Comparison of ENCODE assay signal across 20 mouse cellular contexts in genomic region chr3:25074266-25074665, GRCm38 (mm10).
DNase-seq lines count a peak whose midpoint lies in the region; ATAC-seq and TF ChIP-seq lines count a peak whose summit lies in the region.
"Had no signal": no experiment of that assay in that cellular context is flagged by ENCODE, and none has a peak within 500 bp of the region (broad histone marks: within the 10 kb centered on the region; RNA-seq: fewer than 3 reads in every experiment).

No protein-coding gene starts in this region.

- TF ChIP-seq CTCF in MEL (IDR thresholded peaks at IDR 0.05 in 2 of 3, conservative IDR thresholded peaks at IDR 0.05 in 1 of 3; ENCODE audit: control insufficient read depth in 1 of 3, insufficient read depth in 1 of 3, low read depth in 2 of 3, low read length in 3 of 3, poor library complexity in 1 of 3, severe bottlenecking in 1 of 3), result no peak

- peak; percentile 48 for DNase-seq in MEL (ENCODE audit: low read depth, low spot score)
- DNase-seq in cerebellum, adult 18-20 months, result peak; percentile 54 to 65
- DNase-seq in cerebellum, postnatal 25 days, result peak; percentile 60 to 72
- no peak for DNase-seq in gastrocnemius, adult 8-10 months (ENCODE audit: low spot score in 2 of 2)
- DNase-seq: adrenal gland, postnatal 10 days; kidney, postnatal 4 days; lung, postnatal 4 days; right cerebral cortex, postnatal 4 days had no signal

- H3K4me1 ChIP-seq in hindbrain, embryonic 16.5 days (ENCODE audit: control insufficient read depth, insufficient read depth, low read depth, low read length), result no peaks in the 10 kb centered on the region
- H3K4me1 ChIP-seq in hindbrain, embryonic 12.5 days, result peaks cover 2% of the 10 kb centered on the region; the same call in 1 of the 2 replicates
- H3K4me1 ChIP-seq in MEL (ENCODE audit: control insufficient read depth in 1 of 2, insufficient read depth in 2 of 2, low read length in 2 of 2), result peaks cover 10% of the 10 kb centered on the region in 2 experiments
- H3K4me1 ChIP-seq in intestine, embryonic 16.5 days (ENCODE audit: control insufficient read depth, insufficient read depth, low read length), result no peaks in the 10 kb centered on the region
- H3K4me1 ChIP-seq: heart, embryonic 10.5 days; intestine, embryonic 15.5 days; kidney, embryonic 15.5 days; limb, embryonic 13.5 days; lung, embryonic 15.5 days; neural tube, embryonic 12.5 days had no signal

- H3K9ac ChIP-seq in hindbrain, embryonic 16.5 days (ENCODE audit: low read depth, low read length), result no peak overlapping the region
- H3K9ac ChIP-seq in hindbrain, embryonic 12.5 days, result no peak overlapping the region
- no peak overlapping the region for H3K9ac ChIP-seq in MEL (ENCODE audit: control insufficient read depth, low read depth, low read length, poor library complexity, severe bottlenecking)
- H3K9ac ChIP-seq in intestine, embryonic 16.5 days (ENCODE audit: low read depth, low read length), result no peak overlapping the region
- H3K9ac ChIP-seq: intestine, embryonic 15.5 days; kidney, embryonic 15.5 days; limb, embryonic 13.5 days; liver, embryonic 14.5 days; lung, embryonic 15.5 days; neural tube, embryonic 12.5 days had no signal

- TF ChIP-seq POLR2A in MEL (IDR thresholded peaks at IDR 0.05; ENCODE audit: control insufficient read depth in 1 of 2, insufficient read depth in 1 of 2, low read depth in 1 of 2, low read length in 2 of 2, poor library complexity in 1 of 2), result no peak

- ATAC-seq in hindbrain, embryonic 16.5 days, result no peak
- ATAC-seq in hindbrain, embryonic 12.5 days (ENCODE audit: low FRiP score), result no peak
- no peak for ATAC-seq in intestine, embryonic 16.5 days
- ATAC-seq: intestine, embryonic 15.5 days; Patski had no signal

- no peaks in the 10 kb centered on the region for H3K36me3 ChIP-seq in hindbrain, embryonic 16.5 days (ENCODE audit: control insufficient read depth, insufficient read depth, low read length)
- no peaks in the 10 kb centered on the region for H3K36me3 ChIP-seq in hindbrain, embryonic 12.5 days
- peaks cover 0 to 22% of the 10 kb centered on the region in 2 experiments; a peak in 2 of 4 replicates for H3K36me3 ChIP-seq in MEL (ENCODE audit: control insufficient read depth in 1 of 2, insufficient read depth in 2 of 2, low read length in 2 of 2)
- no peaks in the 10 kb centered on the region for H3K36me3 ChIP-seq in intestine, embryonic 16.5 days (ENCODE audit: control insufficient read depth, insufficient read depth, low read length)
- H3K36me3 ChIP-seq: forebrain, embryonic 10.5 days; heart, embryonic 10.5 days; intestine, embryonic 15.5 days; kidney, embryonic 15.5 days; limb, embryonic 13.5 days; lung, embryonic 15.5 days; neural tube, embryonic 12.5 days had no signal

- no peaks in the 10 kb centered on the region for H3K79me2 ChIP-seq in MEL (ENCODE audit: control insufficient read depth, insufficient read depth, low read length, poor library complexity)

- WGBS in hindbrain, embryonic 16.5 days, result 76% methylated on average over 4 of the region's 4 CpGs
- WGBS in hindbrain, embryonic 12.5 days, result 70% methylated on average over 4 of the region's 4 CpGs
- 74% methylated on average over 4 of the region's 4 CpGs for WGBS in intestine, embryonic 16.5 days

- no peaks in the 10 kb centered on the region for H3K9me3 ChIP-seq in hindbrain, embryonic 16.5 days (ENCODE audit: control insufficient read depth, low read length)
- H3K9me3 ChIP-seq in hindbrain, embryonic 12.5 days (replicated peaks), result no peaks in the 10 kb centered on the region
- no peaks in the 10 kb centered on the region for H3K9me3 ChIP-seq in MEL (replicated peaks; ENCODE audit: insufficient read depth, low read length)
- no peaks in the 10 kb centered on the region for H3K9me3 ChIP-seq in intestine, embryonic 16.5 days (ENCODE audit: control insufficient read depth, low read length)
- H3K9me3 ChIP-seq: forebrain, embryonic 10.5 days; heart, embryonic 10.5 days; intestine, embryonic 15.5 days; kidney, embryonic 15.5 days; limb, embryonic 13.5 days; lung, embryonic 15.5 days; neural tube, embryonic 12.5 days had no signal

- no peak overlapping the region for H3K4me3 ChIP-seq in hindbrain, embryonic 16.5 days (ENCODE audit: low read length)
- no peak overlapping the region for H3K4me3 ChIP-seq in hindbrain, embryonic 12.5 days
- no peak overlapping the region for H3K4me3 ChIP-seq in MEL (ENCODE audit: control insufficient read depth in 1 of 2, insufficient read depth in 1 of 2, low read depth in 2 of 2, low read length in 2 of 2)
- H3K4me3 ChIP-seq in intestine, embryonic 16.5 days (ENCODE audit: low read length), result no peak overlapping the region
- H3K4me3 ChIP-seq: forebrain, embryonic 10.5 days; heart, embryonic 10.5 days; intestine, embryonic 15.5 days; kidney, embryonic 15.5 days; limb, embryonic 13.5 days; lung, embryonic 15.5 days; neural tube, embryonic 12.5 days had no signal

- H3K27ac ChIP-seq in hindbrain, embryonic 16.5 days (ENCODE audit: low read depth, low read length), result no peak overlapping the region
- H3K27ac ChIP-seq in hindbrain, embryonic 12.5 days, result no peak overlapping the region
- H3K27ac ChIP-seq in MEL (ENCODE audit: control insufficient read depth, low read depth, low read length), result no peak overlapping the region
- H3K27ac ChIP-seq in intestine, embryonic 16.5 days (ENCODE audit: low read length), result no peak overlapping the region
- H3K27ac ChIP-seq: forebrain, embryonic 10.5 days; heart, embryonic 10.5 days; intestine, embryonic 15.5 days; kidney, embryonic 15.5 days; limb, embryonic 13.5 days; liver, embryonic 14.5 days; lung, embryonic 15.5 days; neural tube, embryonic 12.5 days had no signal

- TF ChIP-seq EP300 in MEL (IDR thresholded peaks at IDR 0.05; ENCODE audit: low read depth in 1 of 2, low read length in 2 of 2), result peak; percentile 57 to 60

- no peaks in the 10 kb centered on the region for H3K27me3 ChIP-seq in hindbrain, embryonic 16.5 days (replicated peaks; ENCODE audit: control insufficient read depth, insufficient read depth, low read length)
- H3K27me3 ChIP-seq in hindbrain, embryonic 12.5 days, result no peaks in the 10 kb centered on the region
- no peaks in the 10 kb centered on the region for H3K27me3 ChIP-seq in MEL (ENCODE audit: control insufficient read depth in 1 of 2, insufficient read depth in 2 of 2, low read length in 2 of 2)
- no peaks in the 10 kb centered on the region for H3K27me3 ChIP-seq in intestine, embryonic 16.5 days (replicated peaks; ENCODE audit: control insufficient read depth, insufficient read depth, low read length)
- H3K27me3 ChIP-seq: intestine, embryonic 15.5 days; kidney, embryonic 15.5 days; limb, embryonic 13.5 days; lung, embryonic 15.5 days; neural tube, embryonic 12.5 days had no signal

- TF ChIP-seq RAD21 in MEL (IDR thresholded peaks at IDR 0.05; ENCODE audit: low read depth, low read length), result no peak

- H3K4me2 ChIP-seq in hindbrain, embryonic 16.5 days (ENCODE audit: low read length), result 0 out of 2 replicates have a peak overlapping the region, but pooled peaks have one; percentile 10
- no peak overlapping the region for H3K4me2 ChIP-seq in hindbrain, embryonic 12.5 days (replicated peaks)
- H3K4me2 ChIP-seq in intestine, embryonic 16.5 days (ENCODE audit: low read depth, low read length), result no peak overlapping the region
- H3K4me2 ChIP-seq: intestine, embryonic 15.5 days; kidney, embryonic 15.5 days; limb, embryonic 13.5 days; lung, embryonic 15.5 days; neural tube, embryonic 12.5 days had no signal

TF ChIP-seq in MEL, 35 proteins besides CTCF, POLR2A, EP300 and RAD21 (continues in another document):
- no peak for TF ChIP-seq ZMIZ1 (IDR thresholded peaks at IDR 0.05; ENCODE audit: low read depth, low read length)
- TF ChIP-seq ZC3H11A (IDR thresholded peaks at IDR 0.05; ENCODE audit: low read depth, low read length), result no peak
- peak; percentile 43 for TF ChIP-seq ETS1 (IDR thresholded peaks at IDR 0.05; ENCODE audit: low read depth, low read length)
- no peak for TF ChIP-seq SIN3A (IDR thresholded peaks at IDR 0.05; ENCODE audit: low read length)
- TF ChIP-seq MAX (IDR thresholded peaks at IDR 0.05; ENCODE audit: low read length), result no peak; the same call in 1 of the 2 replicates
- no peak for TF ChIP-seq CHD2 (IDR thresholded peaks at IDR 0.05; ENCODE audit: low read length)
- no peak for TF ChIP-seq HCFC1 (IDR thresholded peaks at IDR 0.05; ENCODE audit: low read depth, low read length)
- no peak for TF ChIP-seq TAL1 (IDR thresholded peaks at IDR 0.05; ENCODE audit: low read length)
- TF ChIP-seq NELFE (IDR thresholded peaks at IDR 0.05; ENCODE audit: low read depth, low read length), result no peak
- no peak for TF ChIP-seq ZKSCAN1 (IDR thresholded peaks at IDR 0.05; ENCODE audit: low read depth, low read length)
- no peak for TF ChIP-seq ZNF384 (IDR thresholded peaks at IDR 0.05; ENCODE audit: low read depth, low read length)
- no peak for TF ChIP-seq MAFK (IDR thresholded peaks at IDR 0.05; ENCODE audit: borderline replicate concordance, low read depth, low read length)
- no peak for TF ChIP-seq E2F4 (IDR thresholded peaks at IDR 0.05; ENCODE audit: borderline replicate concordance, low read depth, low read length)
- peak; percentile 40; the same call in 1 of the 2 replicates for TF ChIP-seq TCF12 (IDR thresholded peaks at IDR 0.05; ENCODE audit: low read depth, low read length)
- TF ChIP-seq JUND (IDR thresholded peaks at IDR 0.05; ENCODE audit: low read depth, low read length), result no peak
- TF ChIP-seq MXI1 (IDR thresholded peaks at IDR 0.05; ENCODE audit: low read depth, low read length), result no peak
- no peak for TF ChIP-seq ELF1 (IDR thresholded peaks at IDR 0.05; ENCODE audit: low read depth, low read length)
- no peak for TF ChIP-seq POLR2AphosphoS5 (IDR thresholded peaks at IDR 0.05; ENCODE audit: borderline replicate concordance, low read depth, low read length)
- no peak for TF ChIP-seq UBTF (IDR thresholded peaks at IDR 0.05; ENCODE audit: borderline replicate concordance, insufficient read depth, low read depth, low read length)
- peak; percentile 5; the same call in 1 of the 2 replicates for TF ChIP-seq GATA1 (IDR thresholded peaks at IDR 0.05; ENCODE audit: low read depth, low read length)
- no peak for TF ChIP-seq MAZ (IDR thresholded peaks at IDR 0.05; ENCODE audit: low read depth, low read length)
- TF ChIP-seq GABPA (IDR thresholded peaks at IDR 0.05; ENCODE audit: low read depth, low read length), result no peak
- no peak for TF ChIP-seq MYC (IDR thresholded peaks at IDR 0.05; ENCODE audit: low read depth, low read length)
- TF ChIP-seq USF1 (IDR thresholded peaks at IDR 0.05; ENCODE audit: low read depth, low read length), result no peak
- TF ChIP-seq BHLHE40 (IDR thresholded peaks at IDR 0.05; ENCODE audit: borderline replicate concordance, low read depth, low read length), result no peak
- no peak for TF ChIP-seq SMC3 (IDR thresholded peaks at IDR 0.05; ENCODE audit: low read depth, low read length)
- TF ChIP-seq POLR2AphosphoS2 (IDR thresholded peaks at IDR 0.05; ENCODE audit: low read length), result no peak
- TF ChIP-seq RCOR1 (IDR thresholded peaks at IDR 0.05; ENCODE audit: low read depth, low read length), result peak; percentile 21; the same call in 1 of the 2 replicates

Comparison
In these comparisons a context has a peak if more than half of its experiments do, and no peak if none do; other contexts are left out.
1. DNase-seq: peak in MEL (single experiment), cerebellum, adult 18-20 months (2 of 2) and cerebellum, postnatal 25 days (2 of 2); none in gastrocnemius, adult 8-10 months (0 of 2).